Mouse (Mus musculus): ENCODE data around the gene Taf6l. TPM values are rescaled to one million over a fixed set of nuclear protein-coding genes. Genes with fewer than 3 reads are reported as not detected.
A peak's percentile ranks its signal among the peaks of the same experiment; 100 is the strongest.

Taf6l gene
- total RNA-seq (2017), result 9.2 and 11.6 TPM in 2 replicates

- ATAC-seq (ENCODE audit: extremely low read depth, insufficient number of reproducible peaks, low FRiP score, poor library complexity, severe bottlenecking), result peak; percentile 98
These were observed at the start of gene Taf6l for GRCm38 (mm10) chr19:8786008-8786781. Gene Taf6l (minus strand): TSS chr19:8786417.

- ATAC-seq (ENCODE audit: extremely low read depth, insufficient number of reproducible peaks, low FRiP score, poor library complexity, severe bottlenecking), result no peak
These were observed 46.8 kb upstream of the Taf6l start for GRCm38 (mm10) chr19:8832971-8833370.

GRCm38 (mm10) chr19:8831262-8831661 is 45.0 kb upstream of the Taf6l start:
- no peak for ATAC-seq (ENCODE audit: extremely low read depth, insufficient number of reproducible peaks, low FRiP score, poor library complexity, severe bottlenecking)

GRCm38 (mm10) chr19:8830664-8831063 is 44.4 kb upstream of the Taf6l start:
- no peak for ATAC-seq (ENCODE audit: extremely low read depth, insufficient number of reproducible peaks, low FRiP score, poor library complexity, severe bottlenecking)

GRCm38 (mm10) chr19:8829660-8830059 is 43.4 kb upstream of the Taf6l start, which contains the start of gene AC129217.1:
Gene AC129217.1 (plus strand): TSS chr19:8829773.
- ATAC-seq (ENCODE audit: extremely low read depth, insufficient number of reproducible peaks, low FRiP score, poor library complexity, severe bottlenecking), result peak; percentile 53; the same call in 1 of the 2 replicates

- no peak for ATAC-seq (ENCODE audit: extremely low read depth, insufficient number of reproducible peaks, low FRiP score, poor library complexity, severe bottlenecking)
These were observed 36.5 kb upstream of the Taf6l start for GRCm38 (mm10) chr19:8822696-8823095.

DNA sequence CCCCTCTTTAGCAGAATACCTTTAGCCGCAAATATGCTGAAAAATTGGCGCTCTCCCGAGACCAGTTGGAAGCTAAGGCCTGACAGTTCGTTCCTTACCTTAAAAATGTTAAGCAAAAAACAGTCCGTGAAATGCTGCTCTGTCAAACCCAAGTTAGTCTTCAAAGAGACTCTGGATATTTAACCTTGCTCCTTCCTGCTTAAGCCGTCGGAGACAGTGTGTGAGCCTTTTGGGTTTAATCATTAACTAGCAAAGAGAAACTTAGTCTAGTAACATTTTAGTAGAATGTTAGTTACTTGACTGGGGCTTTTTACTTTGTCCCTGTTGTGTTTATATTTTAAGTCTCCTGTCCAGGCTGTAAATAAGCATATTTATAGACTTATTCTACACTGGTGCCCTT is 34.9 kb upstream of the Taf6l start:
- no peak for ATAC-seq (ENCODE audit: extremely low read depth, insufficient number of reproducible peaks, low FRiP score, poor library complexity, severe bottlenecking)

DNA sequence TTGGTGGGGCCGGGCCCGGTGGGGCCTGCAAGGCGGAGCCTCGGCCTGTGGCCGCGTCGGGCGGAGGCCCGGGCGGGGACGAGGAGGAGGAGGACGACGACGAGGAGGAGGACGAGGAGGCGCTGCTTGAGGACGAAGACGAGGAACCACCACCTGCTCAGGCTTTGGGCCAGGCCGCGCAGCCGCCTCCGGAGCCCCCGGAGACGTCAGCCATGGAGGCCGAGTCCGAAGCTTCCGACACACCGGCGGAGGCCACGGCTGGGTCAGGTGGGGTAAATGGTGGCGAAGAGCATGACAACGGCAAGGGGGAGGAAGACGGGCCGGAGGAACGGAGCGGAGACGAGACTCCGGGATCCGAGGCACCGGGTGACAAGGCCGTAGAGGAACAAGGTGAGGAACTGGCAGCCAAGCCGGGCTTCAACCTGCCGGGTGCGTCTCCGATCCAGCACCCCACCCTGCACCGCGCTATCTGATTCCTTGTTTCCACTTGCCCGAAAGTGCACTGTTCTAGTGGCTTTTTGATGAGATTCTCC is 34.3 kb upstream of the Taf6l start:
- no peak for ATAC-seq (ENCODE audit: extremely low read depth, insufficient number of reproducible peaks, low FRiP score, poor library complexity, severe bottlenecking)

- ATAC-seq (ENCODE audit: extremely low read depth, insufficient number of reproducible peaks, low FRiP score, poor library complexity, severe bottlenecking), result peak; percentile 85
These were observed 33.6 kb upstream of the Taf6l start, which contains the start of gene Hnrnpul2 for GRCm38 (mm10) chr19:8819596-8820423. Gene Hnrnpul2 (plus strand): TSS chr19:8820010.

DNA sequence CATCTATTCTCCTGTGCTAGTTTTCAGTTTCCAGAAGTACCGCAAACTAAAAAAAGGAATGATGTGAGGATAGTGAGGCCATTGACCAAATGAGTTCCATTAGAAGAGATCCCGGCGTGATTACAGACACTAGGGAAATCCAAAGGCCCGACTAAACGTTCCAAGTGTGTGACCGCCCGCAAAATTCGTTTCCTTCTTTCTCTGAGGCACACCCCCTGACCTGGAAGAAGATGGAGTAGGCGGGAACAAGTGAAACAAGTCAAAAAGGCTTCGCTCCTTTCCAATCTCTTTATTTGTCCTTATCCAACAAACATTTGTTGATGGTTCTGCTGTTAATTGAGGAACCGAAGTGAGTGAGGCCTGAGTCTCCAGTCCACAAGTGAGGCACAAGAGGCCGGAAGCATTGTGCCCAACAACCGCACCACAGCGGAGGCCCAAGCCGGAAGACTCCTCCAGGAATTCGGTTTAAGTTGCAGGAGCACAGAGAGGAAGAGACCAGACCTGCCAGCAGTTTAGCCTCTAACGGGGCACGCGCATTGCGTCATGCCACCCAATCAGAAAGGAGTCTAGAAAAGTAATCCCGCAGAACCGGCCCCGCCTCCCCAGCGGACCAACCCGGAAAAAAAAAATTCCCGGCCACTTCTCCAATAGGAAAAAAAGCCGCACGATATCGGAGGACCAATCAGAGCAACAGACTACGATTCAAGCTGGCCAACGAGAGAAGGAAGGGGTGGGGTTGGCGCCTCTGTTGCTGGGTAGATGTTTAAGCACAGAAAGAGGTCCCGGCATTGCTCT is 32.8 kb upstream of the Taf6l start, which contains the start of gene Ttc9c:
Gene Ttc9c, minus strand, starts transcription at position 533 of the 795 bp plus-strand sequence.
- ATAC-seq (ENCODE audit: extremely low read depth, insufficient number of reproducible peaks, low FRiP score, poor library complexity, severe bottlenecking), result peak; percentile 68

GRCm38 (mm10) chr19:8818301-8818798 is 32.1 kb upstream of the Taf6l start:
- no peak for ATAC-seq (ENCODE audit: extremely low read depth, insufficient number of reproducible peaks, low FRiP score, poor library complexity, severe bottlenecking)

GRCm38 (mm10) chr19:8817001-8817400 is 30.8 kb upstream of the Taf6l start:
- no peak for ATAC-seq (ENCODE audit: extremely low read depth, insufficient number of reproducible peaks, low FRiP score, poor library complexity, severe bottlenecking)

- ATAC-seq (ENCODE audit: extremely low read depth, insufficient number of reproducible peaks, low FRiP score, poor library complexity, severe bottlenecking), result no peak
These were observed 29.6 kb upstream of the Taf6l start for GRCm38 (mm10) chr19:8815812-8816211.

GRCm38 (mm10) chr19:8806810-8807209 is 20.6 kb upstream of the Taf6l start:
- no peak for ATAC-seq (ENCODE audit: extremely low read depth, insufficient number of reproducible peaks, low FRiP score, poor library complexity, severe bottlenecking)

DNA sequence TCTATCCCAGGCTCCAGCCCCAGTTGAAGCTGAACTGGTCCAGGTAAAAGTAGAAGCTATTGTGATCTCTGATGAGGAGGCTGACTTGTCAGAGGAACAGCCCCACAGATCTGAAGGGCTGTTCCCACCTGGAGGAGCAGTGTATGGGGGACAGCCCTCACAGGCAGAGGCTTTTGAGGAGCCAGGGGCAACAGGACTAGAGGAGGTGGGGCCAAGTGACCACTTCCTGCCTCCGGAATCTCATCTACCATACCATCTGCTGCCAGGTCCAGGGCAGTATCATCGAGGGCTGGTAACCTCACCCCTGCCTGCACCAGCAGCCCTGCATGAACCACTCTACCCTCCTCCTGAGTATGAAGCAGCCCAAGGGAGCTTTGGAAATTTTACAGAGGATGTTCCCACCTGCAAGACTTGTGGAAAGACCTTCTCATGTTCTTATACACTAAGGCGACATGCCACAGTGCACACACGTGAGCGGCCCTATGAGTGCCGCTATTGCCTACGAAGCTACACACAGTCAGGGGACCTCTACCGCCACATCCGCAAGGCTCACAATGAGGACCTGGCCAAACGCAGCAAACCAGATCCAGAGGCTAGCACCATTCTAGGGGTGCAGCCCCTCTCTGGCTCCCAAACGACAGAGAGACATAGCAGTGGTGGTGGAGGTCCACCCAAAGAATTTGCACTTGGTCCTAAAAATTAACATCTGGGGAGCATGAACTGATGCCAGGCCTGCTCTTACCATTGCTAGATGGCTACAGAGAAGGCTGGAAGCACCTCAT is 17.9 kb upstream of the Taf6l start:
- no peak for ATAC-seq (ENCODE audit: extremely low read depth, insufficient number of reproducible peaks, low FRiP score, poor library complexity, severe bottlenecking)

DNA sequence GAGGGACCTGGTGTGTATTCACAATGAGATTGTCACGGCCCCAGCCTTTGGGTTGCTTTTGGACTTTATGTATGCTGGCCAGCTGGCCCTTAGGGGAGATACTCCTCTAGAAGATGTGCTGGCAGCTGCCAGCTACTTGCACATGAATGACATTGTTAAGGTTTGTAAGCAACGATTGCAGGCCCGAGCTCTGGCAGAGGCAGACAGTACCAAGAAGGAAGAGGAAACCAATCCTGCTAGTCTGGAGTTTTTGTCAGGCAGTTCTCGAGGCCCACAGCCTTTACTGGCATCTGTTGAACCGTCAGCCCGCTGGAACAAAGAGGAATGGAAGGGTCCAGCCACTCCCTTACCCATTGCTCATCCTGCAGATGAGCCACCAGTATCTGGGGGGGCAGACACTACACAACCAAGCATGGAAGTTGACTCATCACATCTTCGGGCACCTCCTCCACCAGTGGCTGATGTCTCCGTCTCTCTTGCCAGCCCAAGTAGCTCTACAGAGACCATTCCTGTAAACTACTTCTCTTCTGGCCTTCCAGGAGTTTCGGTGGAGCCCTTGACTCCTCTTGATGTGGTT is 17.1 kb upstream of the Taf6l start:
- no peak for ATAC-seq (ENCODE audit: extremely low read depth, insufficient number of reproducible peaks, low FRiP score, poor library complexity, severe bottlenecking)

DNA sequence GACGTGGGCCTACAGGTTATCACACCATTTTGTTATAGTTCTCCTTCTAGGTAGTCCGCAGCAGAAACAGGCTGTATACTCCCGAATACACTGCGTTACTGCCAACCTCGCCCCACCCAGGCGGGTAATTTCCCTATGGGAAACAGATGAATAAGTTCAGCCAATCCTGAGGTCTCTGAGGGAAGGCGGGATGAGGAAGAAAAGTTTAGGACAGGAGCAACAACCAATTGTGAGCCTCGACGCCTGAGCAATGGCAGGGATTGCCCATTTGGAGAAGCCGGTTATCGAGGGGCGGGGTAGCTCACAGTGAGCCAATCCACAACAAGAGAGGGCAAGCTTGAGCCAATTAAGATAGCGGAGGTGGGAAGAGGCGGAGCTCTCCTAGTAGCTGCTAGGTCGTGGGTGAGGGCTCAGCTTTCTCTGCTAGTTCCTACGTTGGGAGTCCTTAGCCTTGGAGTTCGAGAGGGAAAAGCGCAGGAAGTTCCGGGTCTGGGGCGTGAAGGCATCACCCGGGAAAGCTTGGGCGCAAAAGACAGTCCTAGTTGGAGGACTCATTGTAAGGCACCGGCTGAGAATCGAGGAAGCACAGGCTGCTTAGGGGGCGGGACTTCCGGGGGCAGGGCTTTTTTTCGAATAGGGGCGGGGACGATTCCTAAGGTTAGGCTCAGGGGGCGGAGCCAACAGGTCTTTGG is 16.1 kb upstream of the Taf6l start, which contains the start of gene Zbtb3:
Gene Zbtb3, plus strand, starts transcription at position 426 of the 692 bp plus-strand sequence.
- peak; percentile 92 for ATAC-seq (ENCODE audit: extremely low read depth, insufficient number of reproducible peaks, low FRiP score, poor library complexity, severe bottlenecking)
